Mouse (Mus musculus): Measurements from ENCODE around the gene Slc38a9. TPM values are rescaled to one million over a fixed set of nuclear protein-coding genes. Genes with fewer than 3 reads are reported as not detected.

Slc38a9 gene
- polyA plus RNA-seq, 1 experiment from 2014 or later: 6.6 TPM

- no peak within 1 kb of the TSS for H3K9ac ChIP-seq (ENCODE audit: low read depth, low read length)
- no peaks in the 10 kb centered on the region for H3K36me3 ChIP-seq (ENCODE audit: control insufficient read depth, insufficient read depth)
- no peak within 1 kb of the TSS for H3K27ac ChIP-seq (ENCODE audit: low read depth, low read length)
- no peak within 1 kb of the TSS for H3K4me3 ChIP-seq (ENCODE audit: low read depth, low read length)
- H3K27me3 ChIP-seq (replicated peaks; ENCODE audit: control insufficient read depth, insufficient read depth, low read length): peaks cover 20% of the 10 kb centered on the region
- H3K4me2 ChIP-seq (replicated peaks; ENCODE audit: low read depth): no peak within 1 kb of the TSS
- no peak for ATAC-seq
- TF ChIP-seq CTCF (IDR thresholded peaks at IDR 0.05; ENCODE audit: low read depth): no peak
- WGBS: 75% methylated on average over 45 of the region's 45 CpGs
- no peaks in the 10 kb centered on the region for H3K4me1 ChIP-seq (replicated peaks; ENCODE audit: control insufficient read depth, insufficient read depth, low read length)
- H3K9me3 ChIP-seq (ENCODE audit: control insufficient read depth): peaks cover 5% of the 10 kb centered on the region; the same call in 1 of the 2 replicates
These were observed 8.3 kb upstream of the Slc38a9 start, which contains the start of gene Ddx4 for GRCm38 (mm10) chr13:112652205-112652604. Ddx4 (minus strand) TSS chr13:112652475.

GRCm38 (mm10) chr13:112659986-112660573, 471 bp upstream of the Slc38a9 start:
- Histone ChIP-seq H3K36me3 (ENCODE audit: control insufficient read depth, insufficient read depth) (no peaks in the 10 kb centered on the region), H3K27ac (ENCODE audit: low read depth, low read length) (no peak overlapping the region), H3K9ac (ENCODE audit: low read depth, low read length) (peak overlapping the region; percentile 78; the same call in 1 of the 2 replicates), H3K4me2 (replicated peaks; ENCODE audit: low read depth) (peak overlapping the region; percentile 95), H3K4me1 (replicated peaks; ENCODE audit: control insufficient read depth, insufficient read depth, low read length) (0 out of 2 replicates have a peak, but pooled peaks cover 3% of the 10 kb centered on the region), H3K9me3 (ENCODE audit: control insufficient read depth) (no peaks in the 10 kb centered on the region), H3K4me3 (ENCODE audit: low read depth, low read length) (peak overlapping the region; percentile 83), H3K27me3 (replicated peaks; ENCODE audit: control insufficient read depth, insufficient read depth, low read length) (no peaks in the 10 kb centered on the region; the same call in 1 of the 2 replicates)
- WGBS: 3% methylated on average over 10 of the region's 10 CpGs
- ATAC-seq: peak; percentile 2; the same call in 1 of the 2 replicates
- TF ChIP-seq CTCF (IDR thresholded peaks at IDR 0.05; ENCODE audit: low read depth): no peak

DNA sequence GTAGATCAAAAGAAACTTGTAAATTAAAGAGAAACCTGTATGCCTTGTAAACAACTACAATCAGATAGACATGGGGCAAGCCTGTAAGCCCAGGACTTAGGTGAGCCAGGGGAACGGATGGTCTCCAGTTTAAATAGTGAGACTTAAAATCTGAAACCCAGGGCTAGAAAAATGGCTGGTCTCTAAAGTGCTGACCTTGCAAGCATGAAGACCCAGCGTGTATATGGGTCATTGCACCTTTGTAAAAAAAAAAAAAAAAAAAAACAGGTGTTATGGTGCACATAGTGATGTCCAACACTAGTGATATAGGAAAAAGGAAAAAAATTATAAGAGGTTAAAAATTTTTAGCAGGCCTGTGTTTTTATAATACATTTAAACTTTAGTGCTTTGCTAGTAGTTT, 1.1 kb downstream of the Slc38a9 start:
- no peaks in the 10 kb centered on the region for H3K9me3 ChIP-seq (ENCODE audit: control insufficient read depth)
- ATAC-seq: no peak
- H3K4me2 ChIP-seq (replicated peaks; ENCODE audit: low read depth): no peak overlapping the region; the same call in 1 of the 2 replicates
- no peaks in the 10 kb centered on the region for H3K27me3 ChIP-seq (replicated peaks; ENCODE audit: control insufficient read depth, insufficient read depth, low read length)
- WGBS: 56% methylated on average over 2 of the region's 2 CpGs
- H3K27ac ChIP-seq (ENCODE audit: low read depth, low read length): no peak overlapping the region
- TF ChIP-seq CTCF (IDR thresholded peaks at IDR 0.05; ENCODE audit: low read depth): no peak
- no peaks in the 10 kb centered on the region for H3K36me3 ChIP-seq (ENCODE audit: control insufficient read depth, insufficient read depth)
- 0 out of 2 replicates have a peak, but pooled peaks cover 3% of the 10 kb centered on the region for H3K4me1 ChIP-seq (replicated peaks; ENCODE audit: control insufficient read depth, insufficient read depth, low read length)
- no peak overlapping the region for H3K9ac ChIP-seq (ENCODE audit: low read depth, low read length)
- no peak overlapping the region for H3K4me3 ChIP-seq (ENCODE audit: low read depth, low read length)

DNA sequence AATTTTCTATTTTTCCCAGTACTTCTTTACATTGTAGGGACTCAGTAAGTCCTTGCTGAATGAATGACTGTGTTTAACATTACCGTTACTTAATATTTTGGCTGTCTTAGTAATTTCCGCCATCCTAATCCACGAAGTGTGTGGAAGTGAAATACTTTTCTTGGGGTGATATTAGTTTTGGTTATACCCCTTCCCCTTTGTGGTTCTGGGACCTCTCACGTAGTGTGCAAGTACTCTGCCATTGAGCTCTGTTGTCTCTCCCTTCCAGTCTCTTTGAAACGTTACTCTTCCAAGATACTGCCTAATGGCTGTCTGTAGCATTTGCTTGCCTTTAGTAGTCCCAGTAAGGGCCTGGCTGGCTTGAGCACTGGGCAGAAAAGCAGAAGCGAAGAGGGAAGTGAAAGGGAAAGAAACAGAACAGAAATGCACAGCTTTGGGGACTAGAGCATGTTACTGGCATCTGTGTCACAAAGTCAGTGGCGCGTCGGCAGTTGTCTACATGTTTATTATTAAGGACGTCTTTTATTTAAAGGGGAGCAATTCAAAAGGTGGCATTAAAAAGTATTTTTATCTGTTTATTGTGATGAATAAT, 6.0 kb downstream of the Slc38a9 start:
- no peak overlapping the region for H3K27ac ChIP-seq (ENCODE audit: low read depth, low read length)

GRCm38 (mm10) chr13:112667215-112667614, 6.7 kb downstream of the Slc38a9 start:
- Histone ChIP-seq H3K27me3 (replicated peaks; ENCODE audit: control insufficient read depth, insufficient read depth, low read length) (no peaks in the 10 kb centered on the region; the same call in 1 of the 2 replicates), H3K4me1 (replicated peaks; ENCODE audit: control insufficient read depth, insufficient read depth, low read length) (no peaks in the 10 kb centered on the region), H3K9ac (ENCODE audit: low read depth, low read length) (no peak overlapping the region), H3K9me3 (ENCODE audit: control insufficient read depth) (no peaks in the 10 kb centered on the region), H3K36me3 (ENCODE audit: control insufficient read depth, insufficient read depth) (0 out of 2 replicates have a peak, but pooled peaks cover 2% of the 10 kb centered on the region), H3K4me3 (ENCODE audit: low read depth, low read length) (no peak overlapping the region), H3K4me2 (replicated peaks; ENCODE audit: low read depth) (no peak overlapping the region), H3K27ac (ENCODE audit: low read depth, low read length) (no peak overlapping the region)
- no peak for ATAC-seq
- WGBS: 70% methylated on average over 9 of the region's 9 CpGs
- TF ChIP-seq CTCF (IDR thresholded peaks at IDR 0.05; ENCODE audit: low read depth): no peak

More for the DNA sequence above, 6.0 kb downstream of the Slc38a9 start:
- ATAC-seq: no peak
- Histone ChIP-seq H3K36me3 (ENCODE audit: control insufficient read depth, insufficient read depth) (no peaks in the 10 kb centered on the region), H3K9ac (ENCODE audit: low read depth, low read length) (no peak overlapping the region), H3K9me3 (ENCODE audit: control insufficient read depth) (no peaks in the 10 kb centered on the region), H3K4me2 (replicated peaks; ENCODE audit: low read depth) (no peak overlapping the region), H3K4me1 (replicated peaks; ENCODE audit: control insufficient read depth, insufficient read depth, low read length) (no peaks in the 10 kb centered on the region), H3K27me3 (replicated peaks; ENCODE audit: control insufficient read depth, insufficient read depth, low read length) (no peaks in the 10 kb centered on the region), H3K4me3 (ENCODE audit: low read depth, low read length) (no peak overlapping the region)
- no peak for TF ChIP-seq CTCF (IDR thresholded peaks at IDR 0.05; ENCODE audit: low read depth)
- WGBS: 88% methylated on average over 10 of the region's 10 CpGs

GRCm38 (mm10) chr13:112671708-112672107, 11.2 kb downstream of the Slc38a9 start:
- no peak for ATAC-seq
- 76% methylated on average over 13 of the region's 13 CpGs for WGBS
- Histone ChIP-seq H3K4me1 (replicated peaks; ENCODE audit: control insufficient read depth, insufficient read depth, low read length) (no peaks in the 10 kb centered on the region), H3K27me3 (replicated peaks; ENCODE audit: control insufficient read depth, insufficient read depth, low read length) (no peaks in the 10 kb centered on the region; the same call in 1 of the 2 replicates), H3K9me3 (ENCODE audit: control insufficient read depth) (no peaks in the 10 kb centered on the region), H3K27ac (ENCODE audit: low read depth, low read length) (no peak overlapping the region), H3K36me3 (ENCODE audit: control insufficient read depth, insufficient read depth) (peaks cover 3% of the 10 kb centered on the region; the same call in 1 of the 2 replicates), H3K9ac (ENCODE audit: low read depth, low read length) (no peak overlapping the region), H3K4me3 (ENCODE audit: low read depth, low read length) (no peak overlapping the region), H3K4me2 (replicated peaks; ENCODE audit: low read depth) (no peak overlapping the region)
- peak; percentile 31 for TF ChIP-seq CTCF (IDR thresholded peaks at IDR 0.05; ENCODE audit: low read depth)

Data from intestine, postnatal 0 days (tissue).